Mouse (Mus musculus) gastrocnemius, adult 18-20 months (tissue): ENCODE results near the gene Fcf1. TPM values are rescaled to one million over a fixed set of nuclear protein-coding genes. Genes with fewer than 3 reads are reported as not detected.

ENCODE experiments used
- total RNA-seq, 2 experiments: library from RNA; stranded (reverse); gene quantifications; 2 replicates each; pipeline ENCODE4 v1.2.3; 2021

Fcf1 gene
- total RNA-seq, 2 experiments from 2014 or later: 29.7 to 32.1 TPM

Other genes with a start within 250 kb of the Fcf1 start
- gene Npc2, start 197.7 kb upstream of the Fcf1 start, total RNA-seq: 10 to 100 TPM; 14.8 to 15.8 TPM
- gene Isca2, start 197.6 kb upstream of the Fcf1 start, total RNA-seq: 10 to 100 TPM; 46.8 to 48.2 TPM
- gene Ltbp2, start 94.4 kb upstream of the Fcf1 start, total RNA-seq: 1 to 10 TPM; 2.6 to 3.1 TPM
- gene Arel1, start within 50 bp of the Fcf1 start, total RNA-seq: 10 to 100 TPM; 25.5 to 29.4 TPM
- 10 to 100 TPM; 14.4 to 16.4 TPM for gene Ylpm1, start 25.4 kb downstream of the Fcf1 start, total RNA-seq
- gene Prox2, start 139.9 kb downstream of the Fcf1 start, total RNA-seq: 1 to 10 TPM; 1.9 to 3.4 TPM
- 100 to 1,000 TPM; 263 to 288 TPM for gene Dlst, start 139.9 kb downstream of the Fcf1 start, total RNA-seq
- gene Rps6kl1, start 180.4 kb downstream of the Fcf1 start, total RNA-seq: under 1 TPM; 0.39 to 1.00 TPM
- gene Pgf, start 206.9 kb downstream of the Fcf1 start, total RNA-seq: 1 to 10 TPM; 1.7 to 1.8 TPM
- gene Eif2b2, start 248.6 kb downstream of the Fcf1 start, total RNA-seq: 10 to 100 TPM; 56.9 to 72.5 TPM